Mouse (Mus musculus) kidney, adult 2 months (tissue): ENCODE measurements at regions not wholly inside any gene's neighbourhood (a gene's known extent, or its start where the extent isn't known, plus 50 kb on each side); places are given as distances from the start of the nearest gene placed in this dataset.

Source experiments
- CTCF ChIP-seq: fragments of 200-500 bp; conservative IDR thresholded peaks from 2 replicates; pipeline ENCODE4 v1.5.1; 2011; ENCODE audit warnings: low read depth, mild to moderate bottlenecking, control low read depth, low read length, moderate library complexity, mixed read lengths; ENCODE audit not compliant: insufficient read depth, insufficient read length
- POLR2A ChIP-seq: fragments of 200-500 bp; IDR thresholded peaks from one replicate; pipeline ENCODE4 v1.6.1; 2011; ENCODE audit warnings: low read depth, low read length, control low read depth

DNA sequence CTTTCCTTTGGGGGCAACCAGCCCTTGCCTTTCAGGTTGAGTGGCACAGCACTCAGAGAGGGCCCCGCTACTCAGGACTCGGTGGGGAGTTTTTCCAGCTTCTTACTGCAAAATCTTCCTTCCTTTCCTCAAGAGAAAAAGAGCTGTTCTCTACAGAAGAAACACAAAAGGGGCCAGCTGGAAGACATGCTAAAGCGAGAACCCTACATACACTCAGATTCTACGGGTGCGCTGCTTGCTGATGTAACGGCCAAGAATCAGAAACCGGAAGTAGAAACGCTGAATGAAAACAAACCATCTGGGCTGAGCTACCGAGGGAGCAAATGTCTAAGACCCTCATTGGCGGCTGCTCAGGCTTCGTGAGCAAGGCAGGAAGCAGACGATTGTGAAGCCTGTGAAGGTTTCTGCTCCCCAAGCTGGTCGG is 203.3 kb upstream of the Klf3 start:
- TF ChIP-seq POLR2A (no peak), CTCF (no peak)
